Mouse (Mus musculus) liver, embryonic 16.5 days (tissue): ENCODE results near the gene Sp2. TPM values are rescaled to one million over a fixed set of nuclear protein-coding genes. Genes with fewer than 3 reads are reported as not detected.

Experiments used
- ATAC-seq: fragments of 200-750 bp; cut with Nextera tagmentation; 2 replicates; pipeline ENCODE4 v1.8.0; 2017; ENCODE audit warnings: low read depth, mild to moderate bottlenecking, moderate number of reproducible peaks, moderate library complexity
- H3K27ac ChIP-seq: fragments of 300-500 bp; sonication (generic); 2 replicates; pipeline ENCODE4 v1.5.1; 2014; ENCODE audit warnings: mild to moderate bottlenecking, low read length
- H3K27me3 ChIP-seq: fragments of 300-500 bp; sonication (generic); 2 replicates; pipeline ENCODE4 v1.6.1; 2014; ENCODE audit warnings: low read depth, low read length, mixed read lengths; ENCODE audit not compliant: control insufficient read depth, insufficient read depth
- H3K36me3 ChIP-seq: fragments of 300-500 bp; sonication (generic); 2 replicates; pipeline ENCODE4 v1.6.1; 2014; ENCODE audit warnings: mild to moderate bottlenecking; ENCODE audit not compliant: control insufficient read depth, insufficient read depth
- H3K4me1 ChIP-seq: fragments of 300-500 bp; sonication (generic); 2 replicates; pipeline ENCODE4 v1.6.1; 2014; ENCODE audit warnings: low read depth, low read length, mixed read lengths; ENCODE audit not compliant: control insufficient read depth
- H3K4me2 ChIP-seq: fragments of 300-500 bp; sonication (generic); 2 replicates; pipeline ENCODE4 v1.6.1; 2014; ENCODE audit warnings: low read depth, low read length, mixed read lengths
- H3K4me3 ChIP-seq: fragments of 300-500 bp; sonication (generic); 2 replicates; pipeline ENCODE4 v1.5.1; 2014; ENCODE audit warnings: low read depth, mild to moderate bottlenecking, low read length
- H3K9ac ChIP-seq: fragments of 300-500 bp; sonication (generic); 2 replicates; pipeline ENCODE4 v1.6.1; 2014; ENCODE audit warnings: low read depth, low read length
- H3K9me3 ChIP-seq: fragments of 300-500 bp; sonication (generic); replicated peaks from 2 replicates; pipeline ENCODE4 v1.6.1; 2016; ENCODE audit warnings: low read length; ENCODE audit not compliant: control insufficient read depth
- WGBS: fragments of 180-500 bp; shearing (Covaris S2); extraction: QIAGEN DNeasy Blood & Tissue Kit; methylation state at CpG from one replicate; pipeline ENCODE4 v1.1.7; 2014; ENCODE audit not compliant: insufficient replicate concordance; 5-methylcytosine and 5-hydroxymethylcytosine counted together
- polyA plus RNA-seq: library from polyadenylated mRNA; unstranded; fragments of >200 nt; fragmentation: Nextera tagmentation; extraction: Ambion mirVana; gene quantifications from 2 replicates; pipeline ENCODE4 v1.2.1, GENCODE M21; 2015

Sp2 gene
- polyA plus RNA-seq, 1 experiment from 2014 or later = 18.6 TPM

DNA sequence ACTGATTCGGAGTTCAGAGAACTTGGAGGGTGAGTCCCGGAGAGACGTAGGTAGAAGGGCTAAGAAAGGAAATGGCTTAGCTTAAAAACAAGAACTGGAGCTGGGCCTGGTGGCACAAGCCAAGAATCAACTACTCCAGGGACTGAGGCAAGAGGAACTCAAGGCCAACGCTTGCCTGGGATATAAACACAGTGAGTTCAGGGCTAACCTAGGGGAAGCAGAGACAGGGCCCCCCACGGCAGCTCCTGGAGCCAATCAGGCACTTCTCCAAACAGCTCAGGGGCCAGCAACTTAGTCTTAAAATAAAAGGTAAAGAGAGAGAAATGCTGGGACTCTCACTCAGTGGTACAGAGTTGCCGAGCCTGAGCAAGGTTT is 44.3 kb downstream of the Sp2 start:
- Histone ChIP-seq H3K9me3 (no peaks in the 10 kb centered on the region), H3K4me2 (peak overlapping the region; percentile 97), H3K4me1 (peaks cover 73% of the 10 kb centered on the region), H3K27me3 (no peaks in the 10 kb centered on the region), H3K27ac (peak overlapping the region; percentile 98), H3K36me3 (peaks cover 42% of the 10 kb centered on the region), H3K4me3 (peak overlapping the region; percentile 80), H3K9ac (peak overlapping the region; percentile 95)
- no peak for ATAC-seq
- 76% methylated on average over 6 of the region's 6 CpGs for WGBS

DNA sequence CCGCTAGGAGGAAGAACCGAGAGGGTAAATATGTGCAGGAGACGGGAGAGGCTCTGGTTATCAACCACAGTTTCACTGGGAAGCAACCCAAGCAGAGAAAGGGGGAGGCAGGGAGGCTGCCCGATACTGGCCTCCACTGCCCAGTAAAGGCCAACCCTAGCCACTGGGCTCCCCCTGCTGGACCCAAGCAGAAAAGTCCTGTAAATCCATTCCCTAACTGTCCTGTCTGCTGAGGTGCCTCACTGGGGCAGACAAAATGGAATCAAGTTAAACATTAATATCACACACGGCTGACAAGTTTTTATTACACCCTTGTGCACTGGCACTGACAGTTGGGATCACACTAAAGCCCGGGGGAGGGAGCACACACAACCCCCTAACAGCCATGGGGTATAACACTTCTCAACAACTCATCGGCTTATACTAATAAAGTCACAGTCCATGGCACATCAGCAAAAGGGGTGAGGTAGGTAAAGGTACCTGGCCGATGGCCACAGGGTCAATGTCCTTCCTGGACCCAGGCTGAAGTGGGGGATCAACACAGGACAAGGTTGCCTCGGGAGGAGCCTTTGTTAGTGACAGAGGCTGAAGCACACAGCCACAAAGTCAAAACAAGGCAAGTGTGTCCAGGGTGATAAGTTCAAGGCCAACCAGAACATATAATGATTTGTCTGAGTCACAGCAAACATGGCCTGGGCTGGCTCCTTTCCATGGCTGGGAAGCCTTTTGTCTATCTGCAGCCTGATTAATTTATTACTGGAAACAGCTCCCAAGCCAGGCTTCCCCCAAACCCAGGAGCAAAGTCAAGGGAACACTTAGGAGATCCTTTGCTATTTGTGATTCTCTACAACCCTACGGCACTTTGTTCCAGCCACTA is 45.0 kb downstream of the Sp2 start:
- peak; percentile 46 for ATAC-seq
- WGBS = 43% methylated on average over 10 of the region's 10 CpGs

DNA sequence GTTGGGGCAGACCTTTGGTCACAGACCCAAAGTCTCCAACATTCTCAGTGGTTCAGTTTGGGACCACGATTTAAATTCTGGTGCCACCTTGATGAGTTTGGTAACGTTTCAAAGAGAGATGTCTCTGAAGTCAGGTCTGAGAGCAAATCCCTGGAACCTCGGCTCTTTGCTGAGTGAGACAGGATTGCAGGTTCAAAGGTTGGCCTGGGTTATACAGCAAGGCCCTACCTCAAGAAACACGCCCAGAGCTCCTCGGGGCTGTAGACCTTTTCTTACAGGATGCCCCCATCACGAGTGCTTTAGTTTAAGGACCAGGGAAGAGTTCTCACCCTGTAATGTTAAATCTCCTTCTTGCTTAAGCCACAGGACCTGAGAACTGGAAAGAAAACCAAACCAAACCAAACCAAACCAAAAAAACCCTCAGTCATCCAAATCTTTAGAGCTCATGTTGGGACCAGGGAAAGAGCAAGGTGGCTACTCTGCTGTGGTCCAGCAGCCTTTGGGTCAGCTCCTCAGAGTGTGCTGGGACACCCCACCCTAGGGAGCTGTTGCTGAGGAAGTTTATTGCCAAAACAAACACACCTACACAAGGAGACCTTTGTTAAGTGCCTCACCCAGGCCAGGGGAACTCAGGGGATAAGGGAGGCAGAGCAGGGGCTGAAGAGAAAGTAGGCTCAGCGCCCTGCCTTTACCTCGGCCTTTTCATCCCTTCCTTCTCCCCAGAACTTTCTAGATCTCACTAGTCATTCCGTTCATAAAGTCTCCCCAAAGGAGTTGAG is 46.7 kb downstream of the Sp2 start:
- peak overlapping the region; percentile 46; the same call in 1 of the 2 replicates for H3K4me2 ChIP-seq
- no peaks in the 10 kb centered on the region for H3K9me3 ChIP-seq
- no peak for ATAC-seq
- 0 out of 2 replicates have a peak overlapping the region, but pooled peaks have one; percentile 4 for H3K9ac ChIP-seq
- no peaks in the 10 kb centered on the region for H3K27me3 ChIP-seq
- no peak overlapping the region for H3K4me3 ChIP-seq
- peaks cover 87% of the 10 kb centered on the region for H3K4me1 ChIP-seq
- peak overlapping the region; percentile 98 for H3K27ac ChIP-seq
- H3K36me3 ChIP-seq = peaks cover 41% of the 10 kb centered on the region
- WGBS = 79% methylated on average over 9 of the region's 9 CpGs

More for the DNA sequence above, 45.0 kb downstream of the Sp2 start:
- H3K9ac ChIP-seq = peak overlapping the region; percentile 95
- H3K27ac ChIP-seq = peak overlapping the region; percentile 98
- H3K4me3 ChIP-seq = peak overlapping the region; percentile 80
- H3K9me3 ChIP-seq = no peaks in the 10 kb centered on the region
- H3K27me3 ChIP-seq = no peaks in the 10 kb centered on the region
- peaks cover 79% of the 10 kb centered on the region for H3K4me1 ChIP-seq
- H3K36me3 ChIP-seq = peaks cover 42% of the 10 kb centered on the region
- peak overlapping the region; percentile 97 for H3K4me2 ChIP-seq

DNA sequence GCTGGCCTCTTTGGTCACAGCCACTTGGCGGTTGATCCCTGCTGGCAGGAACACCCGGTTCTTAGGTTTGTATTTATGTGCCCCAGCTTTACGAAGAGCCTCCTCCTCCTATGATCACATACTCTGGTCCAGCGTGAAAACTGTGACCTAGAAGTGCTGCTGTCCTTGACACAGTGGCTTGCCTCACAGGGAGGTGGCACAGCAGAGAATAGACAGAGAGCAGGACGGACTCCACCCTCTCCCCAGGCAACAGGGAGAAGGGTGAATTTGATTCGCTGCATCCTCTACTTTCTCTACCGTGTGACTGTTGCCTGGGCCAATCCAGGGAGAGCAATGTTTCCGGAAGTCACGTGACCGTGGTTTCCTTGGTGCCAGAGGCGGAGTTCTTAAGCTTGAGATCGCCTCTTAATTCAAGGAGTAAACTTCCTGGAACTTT is 47.8 kb downstream of the Sp2 start:
- no peaks in the 10 kb centered on the region for H3K9me3 ChIP-seq
- H3K36me3 ChIP-seq = peaks cover 30% of the 10 kb centered on the region
- WGBS = 21% methylated on average over 12 of the region's 12 CpGs
- peak overlapping the region; percentile 24 for H3K4me3 ChIP-seq
- peak overlapping the region; percentile 98 for H3K27ac ChIP-seq
- peak overlapping the region; percentile 49 for H3K4me2 ChIP-seq
- peak; percentile 93 for ATAC-seq
- H3K27me3 ChIP-seq = no peaks in the 10 kb centered on the region
- H3K4me1 ChIP-seq = peaks cover 87% of the 10 kb centered on the region
- H3K9ac ChIP-seq = peak overlapping the region; percentile 32; the same call in 1 of the 2 replicates

DNA sequence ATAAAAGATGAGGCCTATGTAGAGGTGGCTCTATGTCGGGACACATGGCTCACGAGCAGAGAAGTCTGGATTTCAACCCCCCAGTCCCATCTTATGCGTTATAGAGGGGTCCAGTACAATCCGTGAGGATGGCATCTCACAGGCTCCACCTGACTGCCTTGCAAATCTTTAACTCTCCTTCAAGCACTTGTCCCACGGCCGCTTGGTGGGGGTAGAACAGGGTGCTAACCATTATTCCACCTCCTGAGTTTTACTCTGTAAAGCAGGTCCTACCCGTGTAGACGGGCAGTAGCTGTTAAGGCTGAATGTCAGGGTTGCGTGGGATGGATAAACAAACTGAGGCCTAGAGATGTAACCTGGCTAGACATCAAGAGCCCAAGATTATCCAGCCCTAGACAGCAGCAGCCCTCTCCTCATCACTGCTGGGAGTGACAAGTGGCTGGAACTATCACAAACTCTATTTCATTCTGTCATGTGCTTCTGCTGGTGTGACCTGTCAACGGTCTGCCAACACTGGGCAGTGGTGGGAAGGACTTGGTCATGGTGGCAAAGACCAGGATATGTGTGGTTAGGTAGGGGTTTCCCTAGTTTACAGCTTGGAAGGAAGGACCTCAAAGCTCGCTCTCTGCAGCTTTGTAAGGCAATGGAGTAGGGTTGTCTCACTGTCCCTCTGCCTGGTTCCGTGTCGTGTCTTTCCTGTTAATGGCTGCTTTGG is 49.0 kb downstream of the Sp2 start:
- 76% methylated on average over 13 of the region's 13 CpGs for WGBS
- H3K27ac ChIP-seq = peak overlapping the region; percentile 87
- H3K4me2 ChIP-seq = no peak overlapping the region
- no peaks in the 10 kb centered on the region for H3K27me3 ChIP-seq
- H3K9ac ChIP-seq = no peak overlapping the region
- H3K4me3 ChIP-seq = no peak overlapping the region
- no peaks in the 10 kb centered on the region for H3K9me3 ChIP-seq
- H3K36me3 ChIP-seq = peaks cover 18% of the 10 kb centered on the region
- peaks cover 87% of the 10 kb centered on the region for H3K4me1 ChIP-seq
- ATAC-seq = no peak

DNA sequence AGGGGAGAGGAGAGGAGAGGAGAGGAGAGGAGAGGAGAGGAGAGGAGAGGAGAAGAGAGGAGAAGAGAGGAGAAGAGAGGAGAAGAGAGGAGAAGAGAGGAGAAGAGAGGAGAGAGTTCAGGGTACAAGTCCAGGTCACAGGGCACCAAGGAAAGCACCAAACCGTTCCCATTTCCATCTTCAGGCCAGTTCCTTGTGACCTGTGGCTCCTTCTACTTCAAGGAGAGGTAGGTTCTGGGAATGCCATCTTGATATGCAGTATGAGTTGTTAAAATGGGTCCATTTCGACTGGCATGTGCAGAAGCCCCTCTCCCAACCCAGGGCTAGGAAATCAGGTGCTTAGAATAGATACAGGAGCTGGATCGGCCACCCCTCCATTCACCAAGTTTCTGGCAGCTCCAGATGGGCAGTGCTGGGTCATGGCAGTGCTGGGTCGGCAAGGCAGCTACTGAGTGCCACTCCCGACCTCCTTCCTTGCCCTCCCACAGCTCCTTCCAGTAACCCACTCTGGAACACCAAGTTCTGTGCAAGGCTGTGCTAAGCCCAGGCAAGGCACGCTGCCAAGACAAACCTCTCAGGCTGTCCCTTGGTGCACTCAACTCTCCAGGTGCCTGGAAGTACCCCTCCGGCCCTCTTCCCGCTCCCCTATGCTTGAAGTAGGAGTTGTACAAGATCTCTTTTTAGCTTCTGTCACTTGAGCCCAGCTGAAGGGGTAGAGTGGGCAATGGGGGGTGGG is 51.3 kb downstream of the Sp2 start:
- WGBS = 65% methylated on average over 8 of the region's 8 CpGs
- H3K36me3 ChIP-seq = peaks cover under 1% of the 10 kb centered on the region; the same call in 1 of the 2 replicates
- H3K27ac ChIP-seq = peak overlapping the region; percentile 70
- no peak overlapping the region for H3K4me3 ChIP-seq
- H3K9me3 ChIP-seq = no peaks in the 10 kb centered on the region
- peaks cover 87% of the 10 kb centered on the region for H3K4me1 ChIP-seq
- ATAC-seq = no peak
- peak overlapping the region; percentile 37 for H3K9ac ChIP-seq
- H3K4me2 ChIP-seq = no peak overlapping the region
- no peaks in the 10 kb centered on the region for H3K27me3 ChIP-seq

DNA sequence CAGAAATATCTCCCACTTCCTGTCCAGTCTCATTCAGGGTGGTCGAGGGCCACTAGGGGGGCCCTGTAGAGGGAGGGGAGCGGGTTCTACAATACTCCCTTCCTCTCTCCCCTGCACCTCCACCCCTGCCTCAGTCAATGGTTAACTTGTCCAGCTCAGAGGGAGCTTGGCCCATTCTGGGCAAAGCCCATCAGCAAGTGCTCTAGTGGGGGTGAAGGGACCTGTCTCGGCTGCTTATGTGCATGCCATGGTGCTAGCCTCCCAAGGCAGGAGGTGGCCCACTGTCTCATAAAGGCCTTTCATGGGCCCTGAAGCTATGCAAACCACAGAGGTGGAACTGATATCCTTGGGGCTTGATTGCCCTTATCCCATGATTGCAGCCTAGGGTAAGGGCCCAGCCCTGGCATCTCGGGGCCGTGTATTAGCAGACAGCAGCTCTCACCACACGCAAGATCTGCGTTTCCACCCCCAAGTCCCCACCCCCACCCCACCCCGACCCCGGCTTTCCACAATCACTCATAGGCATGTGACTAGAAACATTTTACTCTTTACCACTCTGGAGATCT is 52.9 kb downstream of the Sp2 start:
- peak overlapping the region; percentile 26; the same call in 1 of the 2 replicates for H3K4me3 ChIP-seq
- no peaks in the 10 kb centered on the region for H3K36me3 ChIP-seq
- H3K4me2 ChIP-seq = peak overlapping the region; percentile 35
- H3K27me3 ChIP-seq = no peaks in the 10 kb centered on the region
- no peaks in the 10 kb centered on the region for H3K9me3 ChIP-seq
- WGBS = 18% methylated on average over 9 of the region's 9 CpGs
- H3K9ac ChIP-seq = peak overlapping the region; percentile 56
- ATAC-seq = peak; percentile 54
- H3K4me1 ChIP-seq = peaks cover 88% of the 10 kb centered on the region
- peak overlapping the region; percentile 80 for H3K27ac ChIP-seq
